Mouse (Mus musculus): ENCODE measurements around the gene Eef1akmt2. TPM values are rescaled to one million over a fixed set of nuclear protein-coding genes. Genes with fewer than 3 reads are reported as not detected.
A peak's percentile ranks its signal among the peaks of the same experiment; 100 is the strongest.

Eef1akmt2 gene
- polyA plus RNA-seq, 1 experiment from 2014 or later: 92.9 TPM

- ATAC-seq (ENCODE audit: low FRiP score): no peak
- Histone ChIP-seq H3K36me3 (peaks cover 20% of the 10 kb centered on the region), H3K27me3 (no peaks in the 10 kb centered on the region), H3K4me3 (no peak overlapping the region), H3K9me3 (no peaks in the 10 kb centered on the region), H3K4me1 (replicated peaks) (no peaks in the 10 kb centered on the region), H3K9ac (no peak overlapping the region), H3K4me2 (no peak overlapping the region), H3K27ac (no peak overlapping the region)
- 70% methylated on average over 4 of the region's 4 CpGs for WGBS
Observed at GRCm38 (mm10) chr7:132888518-132889249, 36.2 kb upstream of the Eef1akmt2 start.

- Histone ChIP-seq H3K27me3 (no peaks in the 10 kb centered on the region), H3K27ac (no peak overlapping the region)
- ATAC-seq (ENCODE audit: low FRiP score): no peak
Observed at GRCm38 (mm10) chr7:132888052-132888451, 35.6 kb upstream of the Eef1akmt2 start.

GRCm38 (mm10) chr7:132887019-132887804 lies 34.7 kb upstream of the Eef1akmt2 start:
- Histone ChIP-seq H3K4me1 (replicated peaks) (no peaks in the 10 kb centered on the region), H3K9ac (no peak overlapping the region), H3K36me3 (peaks cover 35% of the 10 kb centered on the region), H3K9me3 (no peaks in the 10 kb centered on the region), H3K27me3 (no peaks in the 10 kb centered on the region), H3K4me2 (no peak overlapping the region), H3K4me3 (no peak overlapping the region), H3K27ac (no peak overlapping the region)
- no peak for ATAC-seq (ENCODE audit: low FRiP score)
- 73% methylated on average over 7 of the region's 7 CpGs for WGBS

More at GRCm38 (mm10) chr7:132888052-132888451, 35.6 kb upstream of the Eef1akmt2 start:
- Histone ChIP-seq H3K9ac (no peak overlapping the region), H3K4me1 (replicated peaks) (no peaks in the 10 kb centered on the region), H3K36me3 (peaks cover 26% of the 10 kb centered on the region), H3K4me2 (no peak overlapping the region), H3K9me3 (no peaks in the 10 kb centered on the region), H3K4me3 (no peak overlapping the region)
- WGBS: 87% methylated on average over 3 of the region's 3 CpGs

DNA sequence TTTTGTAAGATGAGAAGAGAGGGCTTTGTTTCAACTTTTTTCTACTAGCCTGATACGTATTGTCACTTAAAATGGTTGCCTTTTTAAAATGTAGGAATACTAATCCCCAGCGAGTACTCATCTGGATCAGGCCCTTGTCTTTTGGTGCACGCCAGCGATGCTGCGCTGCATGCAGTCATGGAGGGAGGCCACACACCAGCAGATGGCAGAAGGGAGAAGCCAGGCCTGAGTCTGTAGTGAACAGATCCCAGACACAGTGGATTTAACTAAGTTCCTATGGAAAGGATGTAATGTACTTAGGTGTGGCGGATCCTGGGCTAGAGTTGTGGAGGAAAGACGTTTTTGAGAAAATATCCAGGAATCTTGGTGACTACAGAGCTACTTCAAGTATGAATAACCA lies 31.6 kb upstream of the Eef1akmt2 start:
- Histone ChIP-seq H3K9ac (no peak overlapping the region), H3K36me3 (peaks cover 65% of the 10 kb centered on the region), H3K27me3 (no peaks in the 10 kb centered on the region), H3K9me3 (no peaks in the 10 kb centered on the region), H3K27ac (no peak overlapping the region), H3K4me2 (no peak overlapping the region), H3K4me1 (replicated peaks) (no peaks in the 10 kb centered on the region), H3K4me3 (no peak overlapping the region)
- no peak for ATAC-seq (ENCODE audit: low FRiP score)
- 91% methylated on average over 7 of the region's 7 CpGs for WGBS

GRCm38 (mm10) chr7:132882343-132882742 lies 29.9 kb upstream of the Eef1akmt2 start:
- Histone ChIP-seq H3K4me3 (no peak overlapping the region), H3K27ac (no peak overlapping the region), H3K27me3 (no peaks in the 10 kb centered on the region), H3K4me1 (replicated peaks) (no peaks in the 10 kb centered on the region), H3K4me2 (no peak overlapping the region), H3K9me3 (no peaks in the 10 kb centered on the region), H3K36me3 (peaks cover 79% of the 10 kb centered on the region), H3K9ac (no peak overlapping the region)
- WGBS: 78% methylated on average over 2 of the region's 2 CpGs
- no peak for ATAC-seq (ENCODE audit: low FRiP score)

DNA sequence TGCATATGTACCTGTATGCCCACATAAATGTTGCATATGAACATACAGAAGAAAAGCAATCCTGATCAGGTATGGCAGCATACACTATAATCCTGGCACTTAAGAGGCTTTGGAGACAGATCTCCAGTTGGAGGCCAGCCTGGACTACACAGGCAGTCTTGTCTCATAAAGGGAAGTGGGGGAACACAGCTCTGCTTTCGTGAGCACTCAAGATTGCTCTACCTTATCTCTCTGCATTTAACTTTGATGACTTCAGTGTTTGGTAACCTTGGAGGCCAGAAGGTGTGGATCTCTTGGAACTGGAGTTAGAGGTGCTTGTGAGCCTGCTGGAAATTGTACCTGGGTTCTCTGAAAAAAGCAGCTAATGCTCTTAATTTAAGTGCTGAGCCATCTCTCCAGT lies 27.8 kb upstream of the Eef1akmt2 start:
- Histone ChIP-seq H3K9me3 (no peaks in the 10 kb centered on the region), H3K36me3 (peaks cover 95% of the 10 kb centered on the region), H3K27ac (no peak overlapping the region), H3K27me3 (no peaks in the 10 kb centered on the region), H3K9ac (no peak overlapping the region), H3K4me1 (replicated peaks) (no peaks in the 10 kb centered on the region), H3K4me3 (no peak overlapping the region), H3K4me2 (no peak overlapping the region)
- WGBS: 91% methylated on average over 1 of the region's 1 CpGs
- ATAC-seq (ENCODE audit: low FRiP score): no peak

- no peak for ATAC-seq (ENCODE audit: low FRiP score)
- no peak overlapping the region for H3K9ac ChIP-seq
- no peaks in the 10 kb centered on the region for H3K9me3 ChIP-seq
- H3K27ac ChIP-seq: no peak overlapping the region
- H3K27me3 ChIP-seq: no peaks in the 10 kb centered on the region
- peaks cover 87% of the 10 kb centered on the region for H3K36me3 ChIP-seq
- no peaks in the 10 kb centered on the region for H3K4me1 ChIP-seq (replicated peaks)
- no peak overlapping the region for H3K4me3 ChIP-seq
- 92% methylated on average over 2 of the region's 2 CpGs for WGBS
- no peak overlapping the region for H3K4me2 ChIP-seq
Observed at GRCm38 (mm10) chr7:132875391-132876086, 23.1 kb upstream of the Eef1akmt2 start.

DNA sequence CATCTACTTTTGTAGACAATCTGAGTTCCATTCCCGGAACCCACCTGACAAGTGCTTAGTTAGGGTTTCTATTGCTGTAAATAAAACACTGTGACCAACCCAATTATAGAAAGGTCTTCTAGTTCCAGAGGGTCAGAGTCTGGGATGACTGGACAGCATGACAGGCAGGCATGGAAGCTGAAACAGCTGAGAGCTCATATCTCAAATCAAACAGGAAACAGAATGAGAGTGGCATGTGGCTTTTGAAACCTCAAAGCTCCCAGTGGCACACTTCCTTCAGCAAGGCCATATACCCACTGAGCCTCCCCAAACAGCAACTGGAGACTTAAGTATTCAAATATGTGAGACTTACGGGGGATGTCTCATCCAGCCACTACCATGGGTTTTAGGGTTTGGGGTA lies 20.6 kb upstream of the Eef1akmt2 start:
- Histone ChIP-seq H3K4me2 (no peak overlapping the region), H3K36me3 (peaks cover 84% of the 10 kb centered on the region), H3K4me1 (replicated peaks) (no peaks in the 10 kb centered on the region), H3K27ac (no peak overlapping the region), H3K9me3 (no peaks in the 10 kb centered on the region), H3K4me3 (no peak overlapping the region), H3K27me3 (no peaks in the 10 kb centered on the region), H3K9ac (no peak overlapping the region)
- ATAC-seq (ENCODE audit: low FRiP score): no peak
- 97% methylated on average over 2 of the region's 2 CpGs for WGBS

- ATAC-seq (ENCODE audit: low FRiP score): no peak
- H3K36me3 ChIP-seq: peaks cover 44% of the 10 kb centered on the region
- H3K4me3 ChIP-seq: no peak overlapping the region
- no peak overlapping the region for H3K9ac ChIP-seq
- H3K27ac ChIP-seq: no peak overlapping the region
- H3K27me3 ChIP-seq: no peaks in the 10 kb centered on the region
- H3K4me1 ChIP-seq (replicated peaks): peaks cover 7% of the 10 kb centered on the region; the same call in 1 of the 2 replicates
- no peak overlapping the region for H3K4me2 ChIP-seq
- H3K9me3 ChIP-seq: no peaks in the 10 kb centered on the region
- 94% methylated on average over 9 of the region's 9 CpGs for WGBS
Observed at GRCm38 (mm10) chr7:132866316-132866715, 13.8 kb upstream of the Eef1akmt2 start.

GRCm38 (mm10) chr7:132859042-132859958 lies 6.8 kb upstream of the Eef1akmt2 start, which contains the start of gene Abraxas2:
Gene Abraxas2 (plus strand): TSS chr7:132859225.
- no peaks in the 10 kb centered on the region for H3K36me3 ChIP-seq
- peaks cover 23% of the 10 kb centered on the region for H3K4me1 ChIP-seq (replicated peaks)
- WGBS: under 1% methylated on average over 53 of the region's 53 CpGs
- H3K27ac ChIP-seq: peak within 1 kb of the TSS; percentile 85
- H3K9ac ChIP-seq: peak within 1 kb of the TSS; percentile 90
- peak within 1 kb of the TSS; percentile 87 for H3K4me3 ChIP-seq
- ATAC-seq (ENCODE audit: low FRiP score): peak; percentile 97
- no peaks in the 10 kb centered on the region for H3K9me3 ChIP-seq
- peak within 1 kb of the TSS; percentile 87 for H3K4me2 ChIP-seq
- H3K27me3 ChIP-seq: no peaks in the 10 kb centered on the region

DNA sequence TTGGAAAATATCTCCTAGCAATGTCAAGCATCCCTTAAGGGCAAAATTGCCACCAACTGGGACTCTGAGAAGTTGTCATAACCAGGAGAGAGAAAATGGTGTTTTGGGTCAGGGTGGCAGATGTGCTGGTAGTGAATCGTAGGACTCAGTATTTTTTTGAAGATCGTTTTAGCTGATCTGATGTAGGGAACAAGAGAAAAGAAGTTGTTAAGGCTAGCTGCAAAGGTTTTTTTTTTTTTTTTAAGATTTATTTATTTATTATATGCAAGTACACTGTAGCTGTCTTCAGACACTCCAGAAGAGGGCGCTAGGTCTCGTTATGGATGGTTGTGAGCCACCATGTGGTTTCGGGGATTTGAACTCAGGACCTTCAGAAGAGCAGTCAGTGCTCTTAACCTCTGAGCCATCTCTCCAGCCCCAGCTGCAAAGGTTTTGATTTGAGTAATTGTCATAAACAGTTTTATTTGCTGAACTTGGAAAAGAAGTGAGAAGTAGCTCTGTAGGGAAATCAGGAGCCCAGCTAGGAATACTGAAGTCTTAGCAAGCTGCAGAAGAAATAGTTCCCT lies 5.7 kb upstream of the Eef1akmt2 start:
- Histone ChIP-seq H3K9ac (no peak overlapping the region), H3K27ac (no peak overlapping the region), H3K9me3 (no peaks in the 10 kb centered on the region), H3K36me3 (no peaks in the 10 kb centered on the region), H3K4me2 (no peak overlapping the region), H3K27me3 (no peaks in the 10 kb centered on the region), H3K4me3 (no peak overlapping the region), H3K4me1 (replicated peaks) (peaks cover 23% of the 10 kb centered on the region)
- ATAC-seq (ENCODE audit: low FRiP score): no peak
- 77% methylated on average over 5 of the region's 5 CpGs for WGBS

Data from hindbrain, embryonic 13.5 days (tissue).